Mouse (Mus musculus) kidney, postnatal 0 days (tissue): ENCODE measurements around the gene Adgrv1. TPM values are rescaled to one million over a fixed set of nuclear protein-coding genes. Genes with fewer than 3 reads are reported as not detected.
A peak's percentile ranks its signal among the peaks of the same experiment; 100 is the strongest.

Source experiments
- ATAC-seq: fragments of 200-750 bp; cut with Nextera tagmentation; replicated peaks from 2 replicates; pipeline ENCODE4 v1.8.0; 2017; ENCODE audit warnings: low read depth, moderate number of reproducible peaks, moderate TSS enrichment, moderate library complexity; ENCODE audit not compliant: low FRiP score
- DNase-seq: peaks from one replicate; pipeline ENCODE4 v3.0.0-alpha.2; 2016; ENCODE audit warnings: low spot score
- H3K27ac ChIP-seq: fragments of 300-500 bp; sonication (generic); 2 replicates; pipeline ENCODE4 v1.5.1; 2014; ENCODE audit warnings: mild to moderate bottlenecking
- H3K27me3 ChIP-seq: fragments of 300-500 bp; sonication (generic); 2 replicates; pipeline ENCODE4 v1.6.1; 2014; ENCODE audit warnings: low read length, mixed read lengths; ENCODE audit not compliant: insufficient read depth
- H3K36me3 ChIP-seq: fragments of 300-500 bp; sonication (generic); 2 replicates; pipeline ENCODE4 v1.6.1; 2014; ENCODE audit warnings: low read length, mixed read lengths; ENCODE audit not compliant: insufficient read depth
- H3K4me1 ChIP-seq: fragments of 300-500 bp; sonication (generic); replicated peaks from 2 replicates; pipeline ENCODE4 v1.6.1; 2014; ENCODE audit warnings: antibody characterized with exemption, low read length, mixed read lengths; ENCODE audit not compliant: insufficient read depth
- H3K4me2 ChIP-seq: fragments of 300-500 bp; sonication (generic); 2 replicates; pipeline ENCODE4 v1.6.1; 2014; ENCODE audit warnings: mild to moderate bottlenecking, low read length, moderate library complexity, mixed read lengths
- H3K4me3 ChIP-seq: fragments of 300-500 bp; sonication (generic); replicated peaks from 2 replicates; pipeline ENCODE4 v1.5.1; 2014; ENCODE audit warnings: low read depth, low read length
- H3K9ac ChIP-seq: fragments of 300-500 bp; sonication (generic); 2 replicates; pipeline ENCODE4 v1.6.1; 2014; ENCODE audit warnings: low read depth, low read length
- H3K9me3 ChIP-seq: fragments of 300-500 bp; sonication (generic); replicated peaks from 2 replicates; pipeline ENCODE4 v1.6.1; 2016; ENCODE audit warnings: low read length, inconsistent platforms, mixed read lengths
- CTCF ChIP-seq: IDR thresholded peaks from 2 replicates; pipeline ENCODE4 v1.5.1; 2016; ENCODE audit warnings: antibody characterized with exemption, low read depth, mild to moderate bottlenecking, moderate library complexity
- WGBS: fragments of 180-500 bp; shearing (Covaris S2); extraction: QIAGEN DNeasy Blood & Tissue Kit; methylation state at CpG from one replicate; pipeline ENCODE4 v1.1.7; 2014; 5-methylcytosine and 5-hydroxymethylcytosine counted together
- polyA plus RNA-seq: library from polyadenylated mRNA; unstranded; fragments of >200 nt; fragmentation: Nextera tagmentation; extraction: Ambion mirVana; gene quantifications from 2 replicates; pipeline ENCODE4 v1.2.1, GENCODE M21; 2015

Adgrv1 gene
- polyA plus RNA-seq, 1 experiment from 2014 or later = 2.7 TPM

GRCm38 (mm10) chr13:81234031-81234430 is 398.9 kb downstream of the Adgrv1 start:
- H3K4me1 ChIP-seq = no peaks in the 10 kb centered on the region
- no peak for ATAC-seq
- WGBS = 57% methylated on average over 2 of the region's 2 CpGs

GRCm38 (mm10) chr13:81232839-81233238 is 400.1 kb downstream of the Adgrv1 start:
- Histone ChIP-seq H3K4me1 (no peaks in the 10 kb centered on the region), H3K27me3 (no peaks in the 10 kb centered on the region), H3K36me3 (no peaks in the 10 kb centered on the region), H3K9ac (no peak overlapping the region), H3K27ac (no peak overlapping the region), H3K4me2 (no peak overlapping the region), H3K4me3 (no peak overlapping the region), H3K9me3 (no peaks in the 10 kb centered on the region)
- DNase-seq (peak; percentile 86), ATAC-seq (peak; percentile 80; the same call in 1 of the 2 replicates)
- no peak for TF ChIP-seq CTCF

More at GRCm38 (mm10) chr13:81234031-81234430, 398.9 kb downstream of the Adgrv1 start:
- no peaks in the 10 kb centered on the region for H3K27me3 ChIP-seq
- H3K4me2 ChIP-seq = no peak overlapping the region
- H3K9me3 ChIP-seq = no peaks in the 10 kb centered on the region
- DNase-seq = no peak
- no peak overlapping the region for H3K9ac ChIP-seq
- no peak overlapping the region for H3K27ac ChIP-seq
- no peak for TF ChIP-seq CTCF
- H3K4me3 ChIP-seq = no peak overlapping the region
- no peaks in the 10 kb centered on the region for H3K36me3 ChIP-seq

- no peaks in the 10 kb centered on the region for H3K27me3 ChIP-seq
- H3K9ac ChIP-seq = no peak overlapping the region
- no peak overlapping the region for H3K4me3 ChIP-seq
- H3K4me2 ChIP-seq = no peak overlapping the region
- no peak for TF ChIP-seq CTCF
- ATAC-seq = no peak
- H3K27ac ChIP-seq = no peak overlapping the region
- no peaks in the 10 kb centered on the region for H3K9me3 ChIP-seq
- peak; percentile 31 for DNase-seq
- H3K4me1 ChIP-seq = no peaks in the 10 kb centered on the region
- H3K36me3 ChIP-seq = no peaks in the 10 kb centered on the region
- 48% methylated on average over 4 of the region's 4 CpGs for WGBS
Observed at GRCm38 (mm10) chr13:81230161-81230560, 402.8 kb downstream of the Adgrv1 start.

GRCm38 (mm10) chr13:81223768-81224167 is 409.2 kb downstream of the Adgrv1 start:
- Histone ChIP-seq H3K27me3 (no peaks in the 10 kb centered on the region), H3K9me3 (no peaks in the 10 kb centered on the region), H3K9ac (no peak overlapping the region), H3K36me3 (no peaks in the 10 kb centered on the region), H3K4me2 (no peak overlapping the region), H3K27ac (no peak overlapping the region), H3K4me3 (no peak overlapping the region), H3K4me1 (no peaks in the 10 kb centered on the region)
- ATAC-seq = no peak
- no peak for TF ChIP-seq CTCF
- 88% methylated on average over 3 of the region's 3 CpGs for WGBS
- DNase-seq = no peak

- no peak overlapping the region for H3K4me3 ChIP-seq
- H3K9me3 ChIP-seq = no peaks in the 10 kb centered on the region
- no peak overlapping the region for H3K9ac ChIP-seq
- 96% methylated on average over 1 of the region's 1 CpGs for WGBS
- TF ChIP-seq CTCF = no peak
- no peaks in the 10 kb centered on the region for H3K36me3 ChIP-seq
- no peak overlapping the region for H3K27ac ChIP-seq
- no peaks in the 10 kb centered on the region for H3K4me1 ChIP-seq
- H3K27me3 ChIP-seq = no peaks in the 10 kb centered on the region
- ATAC-seq (no peak), DNase-seq (no peak)
- no peak overlapping the region for H3K4me2 ChIP-seq
Observed at GRCm38 (mm10) chr13:81222377-81222776, 410.6 kb downstream of the Adgrv1 start.

DNA sequence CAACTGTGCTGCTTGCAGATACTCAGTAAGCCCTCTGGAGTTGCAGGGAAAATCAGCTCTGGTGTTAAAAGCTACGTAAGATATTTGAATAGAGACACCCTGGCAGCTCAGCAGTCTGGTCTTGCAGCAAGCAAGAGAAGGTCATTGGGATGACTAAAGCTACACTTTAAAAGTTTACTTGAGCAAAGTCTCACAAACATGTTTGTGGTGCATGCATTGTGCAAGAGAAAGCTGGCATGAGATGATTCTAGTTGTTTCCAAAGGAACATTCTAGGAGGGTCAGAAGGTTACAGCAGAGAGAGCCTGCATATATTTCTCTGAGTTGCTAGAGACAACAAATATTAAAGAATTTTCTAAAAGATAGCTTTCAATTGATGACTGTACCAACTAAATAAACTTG is 421.5 kb downstream of the Adgrv1 start:
- Histone ChIP-seq H3K4me1 (no peaks in the 10 kb centered on the region), H3K27ac (no peak overlapping the region), H3K9ac (no peak overlapping the region), H3K27me3 (no peaks in the 10 kb centered on the region), H3K4me2 (no peak overlapping the region), H3K36me3 (no peaks in the 10 kb centered on the region), H3K4me3 (no peak overlapping the region), H3K9me3 (no peaks in the 10 kb centered on the region)
- TF ChIP-seq CTCF = no peak
- DNase-seq (no peak), ATAC-seq (no peak)
- WGBS = 62% methylated on average over 1 of the region's 1 CpGs

DNA sequence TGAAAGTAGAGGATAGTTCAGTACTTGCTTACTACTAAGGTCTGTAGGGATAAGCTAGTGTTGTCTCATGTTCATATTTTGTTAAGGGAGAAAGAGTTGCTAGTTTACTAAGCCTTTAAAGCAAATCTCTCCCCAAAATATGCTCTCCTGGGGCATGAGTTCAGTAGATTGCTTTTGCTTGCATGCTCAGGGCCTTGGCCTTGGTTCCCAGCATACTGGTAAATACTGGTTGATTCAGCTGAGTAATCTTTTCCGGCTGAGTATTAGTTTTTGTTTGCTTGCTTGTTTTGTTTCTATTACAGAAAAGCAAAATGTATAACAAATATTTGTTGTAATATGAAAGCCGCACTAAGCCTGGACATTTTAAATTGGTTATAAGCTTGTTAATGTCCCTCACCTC is 422.4 kb downstream of the Adgrv1 start:
- no peak for TF ChIP-seq CTCF
- Histone ChIP-seq H3K4me3 (no peak overlapping the region), H3K9me3 (no peaks in the 10 kb centered on the region), H3K4me2 (no peak overlapping the region), H3K27ac (no peak overlapping the region), H3K27me3 (no peaks in the 10 kb centered on the region), H3K4me1 (no peaks in the 10 kb centered on the region), H3K9ac (no peak overlapping the region), H3K36me3 (no peaks in the 10 kb centered on the region)
- WGBS = 96% methylated on average over 2 of the region's 2 CpGs
- no peak for DNase-seq
- ATAC-seq = no peak
